Mouse (Mus musculus) left cerebral cortex, adult 8-10 months (tissue): ENCODE data around the gene Zfp991. TPM values are rescaled to one million over a fixed set of nuclear protein-coding genes. Genes with fewer than 3 reads are reported as not detected.
A peak's percentile ranks its signal among the peaks of the same experiment; 100 is the strongest.
"Not testable (repeated sequence)": the region's sequence is repeated elsewhere in the genome, so short reads cannot be mapped to it uniquely, and the experiment has no call there.

Experiments
- DNase-seq, 2 experiments: peaks; one replicate each; pipeline ENCODE4 v3.0.0; 2022; ENCODE audit warnings: low spot score in 2 of 2
- total RNA-seq, 4 experiments: library from RNA; stranded (reverse); gene quantifications; 2 replicates each; pipeline ENCODE4 v1.2.4; 2022

The Zfp991 gene
- total RNA-seq, 4 experiments from 2014 or later: 6.9 to 14.1 (median 8.2) TPM

- not testable (repeated sequence) for DNase-seq
These were observed 50.3 kb downstream of the Zfp991 start for GRCm38 (mm10) chr4:147181969-147182705.

GRCm38 (mm10) chr4:147186824-147187223, 55.0 kb downstream of the Zfp991 start:
- not testable (repeated sequence) for DNase-seq

- not testable (repeated sequence) for DNase-seq
These were observed 55.6 kb downstream of the Zfp991 start for GRCm38 (mm10) chr4:147187283-147187965.

GRCm38 (mm10) chr4:147195186-147195585, 63.3 kb downstream of the Zfp991 start:
- not testable (repeated sequence) for DNase-seq

GRCm38 (mm10) chr4:147197210-147197609, 65.4 kb downstream of the Zfp991 start:
- DNase-seq: not testable (repeated sequence)

- DNase-seq: not testable (repeated sequence)
These were observed 67.4 kb downstream of the Zfp991 start for GRCm38 (mm10) chr4:147199055-147199750.

GRCm38 (mm10) chr4:147201920-147202660, 70.3 kb downstream of the Zfp991 start:
- DNase-seq: not testable (repeated sequence)

- DNase-seq: not testable (repeated sequence)
These were observed 80.5 kb downstream of the Zfp991 start for GRCm38 (mm10) chr4:147212182-147212928.

GRCm38 (mm10) chr4:147214233-147214632, 82.4 kb downstream of the Zfp991 start:
- not testable (repeated sequence) for DNase-seq

GRCm38 (mm10) chr4:147217676-147218075, 85.8 kb downstream of the Zfp991 start:
- DNase-seq: not testable (repeated sequence)

- not testable (repeated sequence) for DNase-seq
These were observed 87.7 kb downstream of the Zfp991 start for GRCm38 (mm10) chr4:147219319-147220070.

- not testable (repeated sequence) for DNase-seq
These were observed 88.4 kb downstream of the Zfp991 start for GRCm38 (mm10) chr4:147220226-147220625.

GRCm38 (mm10) chr4:147222021-147222420, 90.2 kb downstream of the Zfp991 start:
- peak in 1 of 2 experiments; percentile 22 for DNase-seq

GRCm38 (mm10) chr4:147223778-147224435, 92.1 kb downstream of the Zfp991 start:
- peak; percentile 13 to 28 for DNase-seq

GRCm38 (mm10) chr4:147225616-147226015, 93.8 kb downstream of the Zfp991 start:
- DNase-seq: not testable (repeated sequence)

GRCm38 (mm10) chr4:147230026-147230425, 98.2 kb downstream of the Zfp991 start:
- DNase-seq: not testable (repeated sequence)
